10 mouse cellular contexts compared by ENCODE assay signal in the genomic region with DNA sequence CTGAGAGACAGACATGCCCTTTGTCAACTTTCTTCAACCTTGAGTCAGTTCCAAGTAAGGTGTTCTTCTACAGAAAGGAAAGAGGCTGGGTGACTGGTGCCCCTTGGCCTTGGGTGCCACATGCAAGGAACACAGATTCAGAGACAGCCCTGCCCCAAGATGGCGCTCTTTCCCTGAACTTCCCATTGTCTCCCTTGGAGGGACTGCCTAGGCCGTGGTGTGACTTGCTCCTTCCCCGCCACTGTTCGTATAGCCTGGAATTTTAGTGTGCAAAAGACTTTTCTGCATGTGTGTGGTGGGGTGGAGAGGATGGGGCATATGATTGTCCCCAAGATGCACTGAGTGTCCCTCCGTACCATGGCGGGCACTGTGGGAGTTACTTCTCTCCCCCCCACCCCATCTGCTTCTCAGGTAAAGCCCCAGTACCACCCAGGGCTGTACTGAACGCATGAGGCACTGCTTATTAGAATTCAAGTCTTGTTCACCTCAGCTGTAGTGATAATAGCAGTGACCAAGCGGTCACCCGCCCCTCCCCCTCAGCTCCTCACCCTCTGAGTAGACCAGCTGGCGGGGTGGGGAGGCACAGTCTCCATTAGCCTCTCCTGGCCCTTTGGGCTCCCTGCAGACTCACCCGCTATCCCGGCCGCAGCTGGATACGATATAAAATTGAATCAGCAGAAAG.
A peak's percentile ranks its signal among the peaks of the same experiment; 100 is the strongest.
DNase-seq lines count a peak whose midpoint lies in the region; ATAC-seq and TF ChIP-seq lines count a peak whose summit lies in the region.
"Had no signal": no experiment of that assay in that cellular context is flagged by ENCODE, and none has a peak within 500 bp of the region (broad histone marks: within the 10 kb centered on the region; RNA-seq: fewer than 3 reads in every experiment).

No protein-coding gene starts in this region.

- H3K36me3 ChIP-seq in forebrain, postnatal 0 days (ENCODE audit: insufficient read depth): no peaks in the 10 kb centered on the region
- H3K36me3 ChIP-seq in hindbrain, embryonic 10.5 days: no peaks in the 10 kb centered on the region; the same call in 1 of the 2 replicates
- H3K36me3 ChIP-seq in midbrain, embryonic 14.5 days (ENCODE audit: control insufficient read depth, insufficient read depth, low read length): no peaks in the 10 kb centered on the region

- peak; percentile 47 for ATAC-seq in forebrain, postnatal 0 days
- ATAC-seq in midbrain, embryonic 14.5 days (ENCODE audit: low FRiP score, low TSS enrichment): peak; percentile 85
- ATAC-seq: Patski had no signal

- peak; percentile 44 for TF ChIP-seq CTCF in left cerebral cortex, adult 2 months (IDR thresholded peaks at IDR 0.05)
- TF ChIP-seq CTCF in forebrain, postnatal 0 days (IDR thresholded peaks at IDR 0.05; ENCODE audit: low read depth): peak; percentile 31

- H3K4me1 ChIP-seq in forebrain, postnatal 0 days (ENCODE audit: insufficient read depth): no peaks in the 10 kb centered on the region
- peaks cover 27% of the 10 kb centered on the region for H3K4me1 ChIP-seq in hindbrain, embryonic 10.5 days (replicated peaks)
- H3K4me1 ChIP-seq in midbrain, embryonic 14.5 days (ENCODE audit: control insufficient read depth, insufficient read depth, low read length): peaks cover 18% of the 10 kb centered on the region

- WGBS in forebrain, postnatal 0 days: 46% methylated on average over 14 of the region's 14 CpGs
- WGBS in hindbrain, embryonic 10.5 days: 49% methylated on average over 14 of the region's 14 CpGs
- WGBS in midbrain, embryonic 14.5 days: 22% methylated on average over 14 of the region's 14 CpGs

- H3K9me3 ChIP-seq in forebrain, postnatal 0 days (ENCODE audit: low read length): no peaks in the 10 kb centered on the region
- peaks cover 20% of the 10 kb centered on the region for H3K9me3 ChIP-seq in hindbrain, embryonic 10.5 days
- H3K9me3 ChIP-seq in midbrain, embryonic 14.5 days (ENCODE audit: control insufficient read depth, low read length): no peaks in the 10 kb centered on the region

- H3K9ac ChIP-seq in forebrain, postnatal 0 days: no peak overlapping the region
- no peak overlapping the region for H3K9ac ChIP-seq in midbrain, embryonic 14.5 days (replicated peaks; ENCODE audit: low read length)
- H3K9ac ChIP-seq: heart, embryonic 13.5 days had no signal

- H3K4me2 ChIP-seq in forebrain, postnatal 0 days (ENCODE audit: low read depth): no peak overlapping the region
- H3K4me2 ChIP-seq in midbrain, embryonic 14.5 days (ENCODE audit: low read length): peak overlapping the region; percentile 11; the same call in 1 of the 2 replicates
- H3K4me2 ChIP-seq: heart, embryonic 13.5 days had no signal

- H3K4me3 ChIP-seq in left cerebral cortex, adult 2 months: no peak overlapping the region
- H3K4me3 ChIP-seq in forebrain, postnatal 0 days (ENCODE audit: low read depth, low read length): no peak overlapping the region
- H3K4me3 ChIP-seq in hindbrain, embryonic 10.5 days: 0 out of 2 replicates have a peak overlapping the region, but pooled peaks have one; percentile 23
- H3K4me3 ChIP-seq in midbrain, embryonic 14.5 days (replicated peaks; ENCODE audit: low read depth, low read length): no peak overlapping the region
- H3K4me3 ChIP-seq: heart, embryonic 13.5 days had no signal

- peak; percentile 27 to 42 for DNase-seq in left cerebral cortex, adult 2 months (ENCODE audit: extremely low spot score in 1 of 2, low spot score in 2 of 2)
- no peak for DNase-seq in left cerebral cortex, adult 8-10 months (ENCODE audit: low spot score in 2 of 2)
- peak; percentile 74 for DNase-seq in adrenal gland, postnatal 14 days
- peak; percentile 18 for DNase-seq in forebrain, postnatal 0 days
- peak; percentile 71 for DNase-seq in hindbrain, embryonic 10.5 days (ENCODE audit: low spot score)
- DNase-seq in left cerebral cortex, postnatal 25 days (ENCODE audit: low spot score in 2 of 2): peak; percentile 21 to 32
- peak; percentile 80 for DNase-seq in midbrain, embryonic 14.5 days
- DNase-seq in c-Kit-positive CD71-positive TER-119-positive erythroid progenitor cells, embryonic 14.5 days (ENCODE audit: low spot score): no peak

- no peaks in the 10 kb centered on the region for H3K27me3 ChIP-seq in forebrain, postnatal 0 days (ENCODE audit: insufficient read depth, low read length)
- H3K27me3 ChIP-seq in hindbrain, embryonic 10.5 days (ENCODE audit: insufficient read depth, poor library complexity, severe bottlenecking): no peaks in the 10 kb centered on the region
- no peaks in the 10 kb centered on the region for H3K27me3 ChIP-seq in midbrain, embryonic 14.5 days (ENCODE audit: control insufficient read depth, insufficient read depth, low read length)
- H3K27me3 ChIP-seq: heart, embryonic 13.5 days; Patski had no signal

- no peak overlapping the region for H3K27ac ChIP-seq in left cerebral cortex, adult 2 months
- H3K27ac ChIP-seq in forebrain, postnatal 0 days (ENCODE audit: low read depth, low read length): no peak overlapping the region
- peak overlapping the region; percentile 86 for H3K27ac ChIP-seq in hindbrain, embryonic 10.5 days
- peak overlapping the region; percentile 83 for H3K27ac ChIP-seq in midbrain, embryonic 14.5 days (replicated peaks; ENCODE audit: low read depth, low read length)
- H3K27ac ChIP-seq: heart, embryonic 13.5 days had no signal

- intact Hi-C loops in left cerebral cortex, adult 2 months (cut with DNase I): loop anchor here (2.0 to 10.0 kb wide), 2 partner anchors 92 to 386 kb away; no protein-coding TSS in a partner anchor
- intact Hi-C loops in left cerebral cortex, postnatal 25 days (cut with DNase I): no loop called here

Comparison
In these comparisons a context has a peak if more than half of its experiments do, and no peak if none do; other contexts are left out.
1. DNase-seq: peak in left cerebral cortex, adult 2 months (2 of 2), adrenal gland, postnatal 14 days (single experiment), forebrain, postnatal 0 days (single experiment), hindbrain, embryonic 10.5 days (single experiment), left cerebral cortex, postnatal 25 days (2 of 2) and midbrain, embryonic 14.5 days (single experiment); none in left cerebral cortex, adult 8-10 months (0 of 2) and c-Kit-positive CD71-positive TER-119-positive erythroid progenitor cells, embryonic 14.5 days (single experiment).
2. H3K27ac ChIP-seq: peak in hindbrain, embryonic 10.5 days (single experiment) and midbrain, embryonic 14.5 days (single experiment); none in left cerebral cortex, adult 2 months (single experiment) and forebrain, postnatal 0 days (single experiment).